Mouse (Mus musculus) right cerebral cortex, postnatal 4 days (tissue): ENCODE data around the gene Rassf3.

Experiments
- DNase-seq: peaks from one replicate; pipeline ENCODE4 v3.0.0-alpha.2; 2022

Gene Rassf3

GRCm38 (mm10) chr10:121488623-121489299, 12.6 kb upstream of the Rassf3 start:
- DNase-seq = no peak

- no peak for DNase-seq
Observed at GRCm38 (mm10) chr10:121487716-121488115, 11.6 kb upstream of the Rassf3 start.

GRCm38 (mm10) chr10:121486350-121486749, 10.2 kb upstream of the Rassf3 start:
- DNase-seq = no peak

GRCm38 (mm10) chr10:121483364-121483763, 7.2 kb upstream of the Rassf3 start:
- DNase-seq = no peak

DNA sequence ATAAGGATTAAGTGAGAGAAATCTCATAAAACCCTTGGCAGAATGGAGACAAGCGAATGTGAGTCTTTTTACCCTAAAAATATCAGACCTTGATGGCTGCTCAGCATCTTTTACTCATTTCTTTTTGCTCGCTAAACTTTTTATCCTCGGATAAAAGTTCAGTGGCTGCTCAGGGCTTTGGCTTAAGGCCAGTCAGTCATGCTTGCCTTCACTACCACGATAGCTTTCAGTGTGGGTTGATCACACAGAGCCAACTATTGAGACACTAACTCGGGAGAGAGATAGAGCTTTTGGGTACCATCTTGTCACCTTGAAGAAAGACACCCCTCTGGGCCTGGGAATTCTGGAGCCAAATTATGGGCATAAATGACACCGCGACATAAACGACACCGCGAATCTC, 5.0 kb upstream of the Rassf3 start:
- no peak for DNase-seq

DNA sequence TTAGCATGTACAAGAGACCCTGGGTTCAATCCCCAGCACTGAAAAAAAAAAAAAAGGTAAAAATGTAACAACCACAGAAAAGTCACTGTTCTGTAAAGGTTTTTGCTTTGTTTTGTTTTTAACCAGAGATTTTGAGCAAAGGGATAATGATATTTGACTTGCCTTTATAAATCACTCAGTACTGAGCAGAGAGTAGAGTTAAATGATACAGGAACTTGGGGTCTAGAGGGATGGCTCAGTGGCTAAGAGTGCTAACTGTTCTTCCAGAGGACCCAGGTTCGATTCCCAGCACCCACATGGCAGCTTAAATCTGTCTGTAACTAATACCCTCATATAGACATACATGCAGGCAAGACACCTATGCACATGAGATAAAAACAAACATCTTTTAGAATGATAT, 3.8 kb upstream of the Rassf3 start:
- no peak for DNase-seq

DNA sequence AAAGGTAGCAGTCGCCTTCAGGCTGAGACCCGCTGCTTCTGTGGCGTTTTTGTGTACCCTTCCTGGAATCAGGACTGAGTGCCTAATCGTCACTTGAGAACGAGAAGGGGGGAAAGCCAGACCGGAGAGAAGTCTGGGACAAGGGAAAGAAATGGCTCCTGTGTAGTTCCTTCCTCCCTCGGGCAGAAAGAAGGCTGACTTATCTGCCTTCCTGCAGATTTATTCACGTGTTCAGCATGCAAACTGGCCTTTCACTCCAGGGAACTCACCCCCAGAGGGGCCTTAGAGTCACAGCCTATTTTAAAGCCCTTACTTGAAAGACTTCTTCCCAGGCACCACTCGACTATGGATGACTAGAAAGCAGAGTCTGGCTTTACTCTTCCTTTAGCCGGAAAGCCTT, 1.3 kb upstream of the Rassf3 start:
- no peak for DNase-seq

- no peak for DNase-seq
Observed at GRCm38 (mm10) chr10:121476968-121477337, 806 bp upstream of the Rassf3 start.

- peak; percentile 46 for DNase-seq
Observed at GRCm38 (mm10) chr10:121475672-121476146, 438 bp downstream of the Rassf3 start.

DNA sequence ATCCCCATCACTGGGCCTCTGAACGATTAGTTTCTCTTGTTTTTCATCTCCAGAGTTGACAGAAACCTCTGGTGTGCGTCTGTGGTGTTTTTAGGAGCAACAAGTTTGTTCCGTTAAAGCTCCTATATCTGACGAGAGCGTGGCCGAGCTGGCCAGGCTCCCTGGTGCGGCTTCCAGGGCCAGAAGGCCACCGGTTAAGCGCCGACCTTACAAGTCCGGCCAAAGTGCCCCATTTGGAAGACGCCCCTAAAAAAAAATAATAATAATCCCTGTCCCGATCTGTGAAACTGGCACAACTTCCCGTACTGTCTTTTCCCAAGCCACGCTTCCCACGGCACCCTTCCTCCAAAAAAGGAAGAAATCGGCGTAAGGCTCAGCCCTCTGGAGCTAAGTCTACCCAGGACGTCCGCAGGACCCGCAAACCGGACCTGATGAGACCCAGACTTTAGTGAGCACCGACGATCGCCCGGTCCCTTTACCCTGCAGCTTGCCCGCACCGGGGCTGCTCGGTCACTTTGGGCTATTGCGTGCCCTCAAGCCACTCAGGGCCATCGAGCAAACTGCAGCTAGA, 961 bp downstream of the Rassf3 start:
- DNase-seq = no peak

- DNase-seq = no peak
Observed at GRCm38 (mm10) chr10:121474288-121474687, 1.9 kb downstream of the Rassf3 start.

DNA sequence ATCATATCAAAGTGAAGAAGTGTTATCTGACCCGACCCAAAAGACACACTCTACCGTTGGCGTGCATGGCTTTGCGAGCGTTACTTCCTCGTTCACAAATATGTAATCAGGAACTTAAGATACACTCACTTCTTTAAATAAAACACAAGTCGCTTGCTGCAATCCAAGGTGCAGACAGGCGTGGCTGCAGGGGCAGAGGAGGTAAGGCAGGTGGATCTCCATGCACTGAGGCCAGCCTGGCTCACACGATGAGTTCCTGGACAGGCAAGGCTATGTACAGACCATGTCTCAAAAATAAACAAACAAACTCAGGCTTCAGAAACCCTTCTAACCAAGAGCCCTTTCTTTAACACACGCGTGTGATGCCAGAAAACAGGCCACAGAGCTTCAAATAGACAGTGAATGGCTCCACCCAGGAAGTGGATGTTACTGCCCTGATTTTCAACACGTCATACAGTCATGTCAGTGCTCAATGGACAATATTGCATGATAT, 2.4 kb downstream of the Rassf3 start:
- DNase-seq = no peak

- peak; percentile 24 for DNase-seq
Observed at GRCm38 (mm10) chr10:121472593-121473217, 3.4 kb downstream of the Rassf3 start.

DNA sequence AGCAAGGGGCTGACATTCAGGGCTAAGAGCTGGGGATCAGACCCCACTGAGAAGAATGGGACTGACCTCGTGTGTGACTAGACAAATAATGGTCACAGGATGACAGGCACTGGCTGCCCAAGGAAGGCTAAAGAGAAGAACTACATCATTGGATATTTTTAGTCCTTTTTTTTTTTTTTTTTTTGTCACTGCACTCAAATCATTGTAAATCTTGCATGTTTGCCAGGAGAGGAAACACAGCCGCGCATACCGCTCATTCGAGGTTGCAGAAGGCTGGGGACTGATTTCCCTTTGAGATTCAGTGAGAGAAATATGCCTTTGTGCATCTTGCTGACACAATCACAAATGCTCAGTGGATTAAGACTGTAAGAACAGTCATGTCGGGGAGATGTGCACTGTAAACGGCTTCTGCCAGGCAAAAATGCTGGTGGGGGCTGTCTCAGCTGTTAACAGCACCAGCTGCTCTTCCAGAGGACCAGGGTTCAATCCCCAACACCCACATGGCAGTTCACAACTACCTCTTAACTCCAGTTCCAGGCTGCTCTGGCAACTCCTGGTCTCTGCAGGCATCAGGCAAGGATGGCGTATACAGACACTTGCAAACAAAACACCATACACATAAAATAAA, 4.5 kb downstream of the Rassf3 start:
- no peak for DNase-seq

GRCm38 (mm10) chr10:121469625-121470024, 6.5 kb downstream of the Rassf3 start:
- DNase-seq = no peak

GRCm38 (mm10) chr10:121468985-121469384, 7.2 kb downstream of the Rassf3 start:
- no peak for DNase-seq

DNA sequence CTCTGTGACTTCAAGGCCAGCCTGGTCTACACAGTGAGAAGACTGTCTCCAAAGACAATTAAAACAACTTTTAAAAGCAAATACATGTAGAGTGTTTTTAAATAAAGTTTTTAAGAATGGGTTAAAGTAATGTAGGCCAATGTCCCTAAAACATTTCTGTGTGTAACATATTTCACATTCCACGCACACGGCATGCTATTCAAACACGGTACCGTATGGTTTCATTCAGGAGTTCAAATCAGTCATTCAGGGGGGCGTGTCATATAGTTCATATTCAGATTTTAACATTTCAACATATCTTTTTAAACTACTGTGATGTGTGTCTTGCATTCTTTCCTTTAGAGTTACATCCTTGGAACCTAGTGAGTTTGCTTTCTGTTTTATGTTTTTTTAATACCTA, 7.9 kb downstream of the Rassf3 start:
- no peak for DNase-seq

DNA sequence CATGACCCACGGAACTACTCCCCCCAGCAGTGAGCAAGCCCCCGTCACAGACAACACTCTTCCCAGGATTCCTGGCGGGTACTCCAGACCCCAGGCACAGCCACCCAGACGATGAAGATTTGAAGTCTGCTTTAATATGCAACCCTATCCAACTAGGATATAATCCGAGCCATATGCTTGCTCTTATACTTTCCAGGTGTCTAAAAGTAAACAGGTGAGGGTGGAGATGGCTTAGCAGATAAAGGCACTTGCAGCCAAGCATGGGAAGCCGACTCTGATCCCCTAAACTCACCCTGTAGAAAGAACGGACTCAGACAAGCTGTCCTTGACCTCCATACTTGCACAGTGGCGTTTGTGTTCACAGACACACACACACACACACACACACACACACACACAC, 8.4 kb downstream of the Rassf3 start:
- no peak for DNase-seq

DNA sequence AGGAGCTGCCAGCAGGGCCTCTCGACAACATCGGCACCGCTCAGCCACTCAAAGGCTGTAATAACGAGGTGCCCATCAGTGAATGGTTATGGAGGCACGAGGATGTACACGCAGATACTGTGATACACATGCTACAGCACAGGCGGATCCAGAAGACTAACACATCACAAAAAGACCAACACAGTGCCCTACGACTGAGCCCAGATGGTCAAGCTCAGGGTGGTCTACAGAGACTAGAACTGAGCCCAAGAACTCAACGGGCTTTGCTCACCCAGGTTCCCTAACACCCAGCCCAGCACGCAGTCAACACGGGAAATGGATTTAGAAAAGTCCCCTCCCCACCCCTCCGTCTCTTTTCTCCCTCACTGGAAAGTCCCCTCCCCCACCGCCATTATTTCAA, 9.1 kb downstream of the Rassf3 start:
- DNase-seq = no peak

GRCm38 (mm10) chr10:121465033-121465432, 11.1 kb downstream of the Rassf3 start:
- DNase-seq = no peak

DNA sequence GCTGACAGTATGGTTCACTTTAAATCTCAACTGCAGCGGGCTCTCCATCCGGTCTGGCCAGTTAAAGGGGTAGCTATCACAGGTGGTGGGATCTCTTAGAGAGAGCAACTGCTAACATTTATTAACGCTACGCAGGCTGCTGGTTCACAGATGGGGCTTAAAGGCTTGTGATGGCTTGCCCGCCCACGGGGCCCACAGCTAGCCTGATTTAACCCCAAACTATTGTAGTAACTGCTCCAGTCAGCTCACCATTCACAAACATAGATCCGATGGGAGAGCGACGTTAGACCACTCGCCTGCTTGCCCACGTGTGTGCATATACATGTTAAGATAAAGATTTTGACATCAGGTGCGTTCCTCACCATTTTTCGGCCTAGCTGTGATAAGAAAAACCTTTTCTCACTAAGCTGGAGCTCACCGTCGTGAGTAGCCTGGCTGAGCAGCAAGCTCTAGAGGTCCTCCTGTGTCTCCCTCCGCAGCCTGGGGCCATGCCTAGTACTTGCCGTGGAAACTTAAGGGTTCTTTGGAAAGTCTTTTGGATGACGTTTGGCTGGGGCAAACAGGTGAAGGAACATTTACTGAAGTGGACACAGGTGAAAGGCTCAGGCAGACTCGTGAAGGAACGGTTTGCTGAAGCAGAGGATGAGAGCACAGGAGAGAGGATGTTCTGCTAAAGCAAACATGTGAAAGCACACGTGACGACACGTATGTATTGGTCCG, 13.8 kb downstream of the Rassf3 start:
- DNase-seq = no peak

- DNase-seq = no peak
Observed at GRCm38 (mm10) chr10:121461404-121462161, 14.6 kb downstream of the Rassf3 start.
